Comparison of ENCODE assay signal across 10 mouse cellular contexts in genomic region chr12:105757816-105758497, GRCm38 (mm10). TPM values are rescaled to one million over a fixed set of nuclear protein-coding genes. Genes with fewer than 3 reads are reported as not detected.
A peak's percentile ranks its signal among the peaks of the same experiment; 100 is the strongest.
DNase-seq lines count a peak whose midpoint lies in the region; ATAC-seq and TF ChIP-seq lines count a peak whose summit lies in the region.
"Had no signal": no experiment of that assay in that cellular context is flagged by ENCODE, and none has a peak within 500 bp of the region (broad histone marks: within the 10 kb centered on the region; RNA-seq: fewer than 3 reads in every experiment).

No protein-coding gene starts in this region.

- H3K4me2 ChIP-seq in liver, embryonic 14.5 days (ENCODE audit: low read depth) = peak overlapping the region; percentile 47
- H3K4me2 ChIP-seq: heart, embryonic 13.5 days had no signal

- peak; percentile 78 for DNase-seq in heart, adult 11 months
- DNase-seq in heart, postnatal 14 days = no peak
- peak; percentile 71 for DNase-seq in WW6 (ENCODE audit: low read depth, low spot score)
- DNase-seq in kidney, adult 18-20 months = peak; percentile 76
- peak; percentile 47 to 62 (median 50) for DNase-seq in liver, embryonic 14.5 days (ENCODE audit: low read depth in 3 of 3, low spot score in 3 of 3)
- no peak for DNase-seq in thymus, adult 2 months
- DNase-seq in left cerebral cortex, postnatal 36 days (ENCODE audit: low spot score in 2 of 2) = no peak
- DNase-seq: layer of hippocampus, postnatal 36 days had no signal

- no peaks in the 10 kb centered on the region for H3K9me3 ChIP-seq in liver, embryonic 14.5 days (ENCODE audit: control insufficient read depth, low read length)

- TF ChIP-seq CTCF in liver, embryonic 14.5 days (IDR thresholded peaks at IDR 0.05; ENCODE audit: low read depth) = no peak
- no peak for TF ChIP-seq CTCF in thymus, adult 2 months (IDR thresholded peaks at IDR 0.05; ENCODE audit: borderline replicate concordance, control insufficient read depth, extremely low read depth, insufficient read depth, low read length, poor library complexity)

- ATAC-seq in liver, embryonic 14.5 days (ENCODE audit: insufficient read depth) = peak; percentile 55
- no peak for ATAC-seq in CD4-positive, CD25-positive, alpha-beta regulatory T cell, adult 4 months

- no peak for TF ChIP-seq POLR2A in thymus, adult 2 months (IDR thresholded peaks at IDR 0.05; ENCODE audit: control insufficient read depth, extremely low read depth, insufficient read depth, low read length, poor library complexity)

- 19% methylated on average over 15 of the region's 15 CpGs for WGBS in liver, embryonic 14.5 days (ENCODE audit: insufficient replicate concordance)
- WGBS in thymus, adult 2 months = 87% methylated on average over 15 of the region's 15 CpGs

- peak overlapping the region; percentile 42 for H3K27ac ChIP-seq in liver, embryonic 14.5 days
- H3K27ac ChIP-seq in thymus, adult 2 months (ENCODE audit: control insufficient read depth, insufficient read depth, low read length) = no peak overlapping the region
- H3K27ac ChIP-seq: heart, embryonic 13.5 days had no signal

- peak; percentile 20; the same call in 1 of the 2 replicates for TF ChIP-seq EP300 in liver, embryonic 14.5 days (IDR thresholded peaks at IDR 0.05; ENCODE audit: low read depth)

- H3K36me3 ChIP-seq in liver, embryonic 14.5 days (replicated peaks; ENCODE audit: control insufficient read depth, insufficient read depth, low read depth) = no peaks in the 10 kb centered on the region
- no peaks in the 10 kb centered on the region for H3K36me3 ChIP-seq in thymus, adult 2 months (ENCODE audit: control insufficient read depth, insufficient read depth, low read length)
- H3K36me3 ChIP-seq: heart, embryonic 13.5 days had no signal

- no peaks in the 10 kb centered on the region for H3K27me3 ChIP-seq in liver, embryonic 14.5 days (ENCODE audit: control insufficient read depth, insufficient read depth, low read length)
- H3K27me3 ChIP-seq in thymus, adult 2 months (ENCODE audit: control insufficient read depth, insufficient read depth, low read length) = no peaks in the 10 kb centered on the region
- H3K27me3 ChIP-seq: heart, embryonic 13.5 days had no signal

- intact Hi-C loops in heart, postnatal 14 days (cut with DNase I) = no loop called here
- intact Hi-C loops in left cerebral cortex, postnatal 36 days (cut with DNase I) = no loop called here

- H3K4me1 ChIP-seq in liver, embryonic 14.5 days (replicated peaks; ENCODE audit: control insufficient read depth in 2 of 2, insufficient read depth in 2 of 2, low read length in 1 of 2) = peaks cover 21 to 37% of the 10 kb centered on the region in 2 experiments
- H3K4me1 ChIP-seq in thymus, adult 2 months (replicated peaks; ENCODE audit: control insufficient read depth, insufficient read depth, low read length) = peaks cover 3% of the 10 kb centered on the region; the same call in 1 of the 2 replicates

- no peak overlapping the region for H3K4me3 ChIP-seq in liver, embryonic 14.5 days (ENCODE audit: insufficient read depth in 1 of 2, low read depth in 2 of 2, low read length in 2 of 2)
- H3K4me3 ChIP-seq in thymus, adult 2 months (ENCODE audit: control insufficient read depth, insufficient read depth, low read length) = no peak overlapping the region
- H3K4me3 ChIP-seq: heart, embryonic 13.5 days had no signal

- peak overlapping the region; percentile 6; the same call in 1 of the 2 replicates for H3K9ac ChIP-seq in liver, embryonic 14.5 days (replicated peaks)
- H3K9ac ChIP-seq: heart, embryonic 13.5 days had no signal

RNA-seq across cellular contexts. Expression of gene Papola, which starts 26.5 kb away (rescaled TPM):
- total RNA-seq in heart, postnatal 14 days (2021) = 100 to 1,000 TPM; 123 to 140 TPM
- polyA plus RNA-seq in liver, embryonic 14.5 days (2012; rRNA removed) = 52.3 and 57.4 TPM in 2 replicates
- polyA plus RNA-seq in liver, embryonic 14.5 days (2014; fragmentation: Nextera tagmentation; extraction: Ambion mirVana) = 79.2 and 88.7 TPM in 2 replicates
- 100 to 1,000 TPM; 102 to 103 TPM for polyA plus RNA-seq in CD4-positive, CD25-positive, alpha-beta regulatory T cell, adult 4 months (2017; shearing (Covaris generic))
- polyA plus RNA-seq in thymus, adult 2 months (2012; rRNA removed) = 91.1 and 114 TPM in 2 replicates
- 100 to 1,000 TPM; 122 to 164 TPM for total RNA-seq in left cerebral cortex, postnatal 36 days (2021)

RNA-seq across cellular contexts. Expression of gene Ak7, which starts 52.2 kb away (rescaled TPM):
- under 1 TPM in 1 of 2 experiments, not detected in 1; 0.62 TPM for total RNA-seq in heart, postnatal 14 days (2021)
- 0.04 and 0.05 TPM in 2 replicates for polyA plus RNA-seq in liver, embryonic 14.5 days (2012; rRNA removed)
- not detected in 2 replicates for polyA plus RNA-seq in liver, embryonic 14.5 days (2014; fragmentation: Nextera tagmentation; extraction: Ambion mirVana)
- under 1 TPM; 0.58 to 0.89 TPM for polyA plus RNA-seq in CD4-positive, CD25-positive, alpha-beta regulatory T cell, adult 4 months (2017; shearing (Covaris generic))
- polyA plus RNA-seq in thymus, adult 2 months (2012; rRNA removed) = 0.13 and 0.20 TPM in 2 replicates
- under 1 TPM; 0.41 to 0.62 TPM for total RNA-seq in left cerebral cortex, postnatal 36 days (2021)

Comparison
In these comparisons a context has a peak if more than half of its experiments do, and no peak if none do; other contexts are left out.
1. DNase-seq: peak in heart, adult 11 months (single experiment), WW6 (single experiment), kidney, adult 18-20 months (single experiment) and liver, embryonic 14.5 days (3 of 3); none in heart, postnatal 14 days (0 of 2), thymus, adult 2 months (single experiment) and left cerebral cortex, postnatal 36 days (0 of 2).